Mouse (Mus musculus) CH12.LX (cell line): ENCODE data around the gene Trnt1. TPM values are rescaled to one million over a fixed set of nuclear protein-coding genes. Genes with fewer than 3 reads are reported as not detected.

Experiments used
- DNase-seq: peaks from one replicate; pipeline ENCODE4 v3.0.0-alpha.2; 2013; ENCODE audit errors: extremely low read depth
- H3K27ac ChIP-seq: 2 replicates; pipeline ENCODE4 v1.5.1; 2012; ENCODE audit warnings: low read depth, mild to moderate bottlenecking, control low read depth, moderate library complexity; ENCODE audit not compliant: insufficient read depth
- H3K27me3 ChIP-seq: replicated peaks from 2 replicates; pipeline ENCODE3; 2012; ENCODE audit warnings: inconsistent platforms
- H3K36me3 ChIP-seq, 2 experiments: replicated peaks in 1 of 2; 2 replicates each; pipeline versions ENCODE3 to v1.6.1; 2012; ENCODE audit warnings: inconsistent platforms in 1 of 2, low read length in 1 of 2, mild to moderate bottlenecking in 1 of 2, mixed read lengths in 1 of 2, moderate library complexity in 1 of 2; ENCODE audit not compliant: control insufficient read depth in 1 of 2, insufficient read depth in 1 of 2
- H3K4me1 ChIP-seq, 2 experiments: 2 replicates each; pipeline ENCODE4 v1.6.1; 2012; ENCODE audit warnings: inconsistent platforms in 1 of 2, moderate library complexity in 1 of 2; ENCODE audit not compliant: insufficient read depth in 2 of 2, control insufficient read depth in 1 of 2
- H3K4me2 ChIP-seq: 2 replicates; pipeline ENCODE4 v1.6.1; 2012; ENCODE audit warnings: low read depth, mild to moderate bottlenecking, control low read depth; ENCODE audit not compliant: poor library complexity, insufficient read depth, severe bottlenecking
- H3K4me3 ChIP-seq, 3 experiments: fragments of 150-350 bp in 1 of 3; sonication (generic) in 1 of 3; replicated peaks in 1 of 3; 2 replicates each; pipeline versions ENCODE3 to v1.5.1; 2011 to 2012; ENCODE audit warnings: low read depth in 2 of 3, low read length in 2 of 3, mild to moderate bottlenecking in 2 of 3, moderate library complexity in 2 of 3, control low read depth in 1 of 3, improper control_type of control experiment in 1 of 3, inconsistent platforms in 1 of 3, mixed read lengths in 1 of 3; ENCODE audit not compliant: poor library complexity in 1 of 3
- H3K79me2 ChIP-seq: replicated peaks from 2 replicates; pipeline ENCODE4 v1.6.1; 2012; ENCODE audit warnings: mild to moderate bottlenecking, moderate library complexity; ENCODE audit not compliant: control insufficient read depth, poor library complexity, insufficient read depth, severe bottlenecking; ENCODE audit errors: extremely low read depth
- H3K9ac ChIP-seq: 2 replicates; pipeline ENCODE4 v1.6.1; 2012; ENCODE audit warnings: low read depth, mild to moderate bottlenecking, control low read depth, moderate library complexity; ENCODE audit not compliant: insufficient read depth
- H3K9me3 ChIP-seq: replicated peaks from 2 replicates; pipeline ENCODE3; 2012; ENCODE audit warnings: low read length, inconsistent platforms, mixed read lengths
- BHLHE40 ChIP-seq: IDR thresholded peaks from 2 replicates; pipeline ENCODE4 v1.6.1; 2011; ENCODE audit warnings: mild to moderate bottlenecking, low read depth, low read length, improper control_type of control experiment
- CHD1 ChIP-seq: IDR thresholded peaks from 2 replicates; pipeline ENCODE4 v1.6.1; 2012; ENCODE audit warnings: low read depth, low read length, improper control_type of control experiment, inconsistent platforms
- CTCF ChIP-seq, 2 experiments: IDR thresholded peaks in 1 of 2; conservative IDR thresholded peaks in 1 of 2; 2 replicates each; pipeline ENCODE4 v1.5.1; 2011 to 2012; ENCODE audit warnings: low read depth in 2 of 2, low read length in 2 of 2, improper control_type of control experiment in 1 of 2, inconsistent platforms in 1 of 2, mild to moderate bottlenecking in 1 of 2, moderate library complexity in 1 of 2
- ELF1 ChIP-seq: IDR thresholded peaks from 2 replicates; pipeline ENCODE4 v1.6.1; 2014; ENCODE audit warnings: low read depth, mild to moderate bottlenecking, inconsistent platforms, low read length, improper control_type of control experiment
- GABPA ChIP-seq: IDR thresholded peaks from 2 replicates; pipeline ENCODE4 v1.6.1; 2012; ENCODE audit warnings: low read depth, low read length, improper control_type of control experiment, inconsistent platforms; ENCODE audit not compliant: insufficient replicate concordance
- HCFC1 ChIP-seq: IDR thresholded peaks from 2 replicates; pipeline ENCODE4 v1.6.1; 2012; ENCODE audit warnings: low read depth, mild to moderate bottlenecking, inconsistent platforms, low read length, improper control_type of control experiment
- IRF4 ChIP-seq: IDR thresholded peaks from 2 replicates; pipeline ENCODE4 v1.6.1; 2014; ENCODE audit warnings: low read depth, mild to moderate bottlenecking, inconsistent platforms, low read length, improper control_type of control experiment
- KAT2A ChIP-seq: IDR thresholded peaks from 2 replicates; pipeline ENCODE4 v1.6.1; 2012; ENCODE audit warnings: low read length, improper control_type of control experiment, inconsistent platforms; ENCODE audit not compliant: insufficient replicate concordance
- MAX ChIP-seq: IDR thresholded peaks from 2 replicates; pipeline ENCODE4 v1.6.1; 2011; ENCODE audit warnings: low read length, improper control_type of control experiment
- MXI1 ChIP-seq: IDR thresholded peaks from 2 replicates; pipeline ENCODE4 v1.6.1; 2011; ENCODE audit warnings: mild to moderate bottlenecking, low read depth, low read length, improper control_type of control experiment
- MYC ChIP-seq: IDR thresholded peaks from 2 replicates; pipeline ENCODE4 v1.6.1; 2011; ENCODE audit warnings: low read depth, mild to moderate bottlenecking, improper control_type of control experiment, low read length
- NELFE ChIP-seq: IDR thresholded peaks from 2 replicates; pipeline ENCODE4 v1.6.1; 2011; ENCODE audit warnings: low read depth, low read length, improper control_type of control experiment
- PAX5 ChIP-seq: IDR thresholded peaks from 2 replicates; pipeline ENCODE4 v1.6.1; 2012; ENCODE audit warnings: low read length, inconsistent platforms, mixed read lengths
- POLR2A ChIP-seq: IDR thresholded peaks from 2 replicates; pipeline ENCODE4 v1.6.1; 2011; ENCODE audit warnings: low read depth, mild to moderate bottlenecking, improper control_type of control experiment, low read length
- POLR2AphosphoS2 ChIP-seq: IDR thresholded peaks from 2 replicates; pipeline ENCODE4 v1.6.1; 2011; ENCODE audit warnings: low read depth, low read length, improper control_type of control experiment
- RAD21 ChIP-seq: IDR thresholded peaks from 2 replicates; pipeline ENCODE4 v1.6.1; 2011; ENCODE audit warnings: low read depth, mild to moderate bottlenecking, low read length, improper control_type of control experiment, moderate library complexity
- RCOR1 ChIP-seq: conservative IDR thresholded peaks from 2 replicates; pipeline ENCODE4 v1.6.1; 2012; ENCODE audit warnings: low read depth, mild to moderate bottlenecking, inconsistent platforms, low read length, improper control_type of control experiment
- UBTF ChIP-seq: IDR thresholded peaks from 2 replicates; pipeline ENCODE4 v1.6.1; 2012; ENCODE audit warnings: low read depth, mild to moderate bottlenecking, inconsistent platforms, low read length, improper control_type of control experiment, moderate library complexity
- USF1 ChIP-seq: IDR thresholded peaks from 2 replicates; pipeline ENCODE4 v1.6.1; 2014; ENCODE audit warnings: low read depth, mild to moderate bottlenecking, inconsistent platforms, low read length, improper control_type of control experiment
- ZC3H11A ChIP-seq: IDR thresholded peaks from 2 replicates; pipeline ENCODE4 v1.6.1; 2012; ENCODE audit warnings: low read depth, mild to moderate bottlenecking, inconsistent platforms, low read length, improper control_type of control experiment
- ZKSCAN1 ChIP-seq: IDR thresholded peaks from 2 replicates; pipeline ENCODE4 v1.6.1; 2012; ENCODE audit warnings: low read depth, inconsistent platforms, low read length, improper control_type of control experiment, borderline replicate concordance
- ZNF384 ChIP-seq: IDR thresholded peaks from 2 replicates; pipeline ENCODE4 v1.6.1; 2012; ENCODE audit warnings: low read depth, low read length, improper control_type of control experiment, inconsistent platforms
- dilution Hi-C: fragments of 300-500 bp; cut with MboI; formaldehyde crosslinking; loops from 2 replicates; pipeline ENCODE4 v1.14.3; 2020; ENCODE audit warnings: low sequenced_read_pairs; ENCODE audit not compliant: extremely low pct_unique_long_range_greater_than_20kb, extremely low pct_ligation_motif_present
- in situ Hi-C: fragments of 300-500 bp; cut with MboI; formaldehyde crosslinking; loops from 3 replicates; pipeline ENCODE4 v1.14.3; 2019; ENCODE audit warnings: low sequenced_read_pairs, low pct_ligation_motif_present, low pct_unique_long_range_greater_than_20kb, mixed read lengths
- polyA plus RNA-seq: library from polyadenylated mRNA; unstranded; fragments of >175 nt; gene quantifications from 2 replicates; pipeline ENCODE4 v1.2.1, GENCODE M21; 2012; ENCODE audit warnings: low read depth; ENCODE audit not compliant: insufficient read length
- total RNA-seq, 2 experiments: library from RNA; depleted of rRNA; stranded (reverse); fragments of 300-350 nt in 1 of 2; fragments of >200 nt in 1 of 2; gene quantifications; 2 replicates each; pipeline ENCODE4 v1.2.3; 2012 to 2014

Trnt1 gene
- total and polyA plus RNA-seq, 3 experiments, result 106 to 239 (median 159) TPM

- TF ChIP-seq BHLHE40 (no peak), ZKSCAN1 (no peak), RAD21 (peak; percentile 78), MYC (no peak), KAT2A (no peak), HCFC1 (no peak), PAX5 (no peak), NELFE (no peak), IRF4 (no peak)
These were observed 36.0 kb downstream of the Trnt1 start (continued) for GRCm38 (mm10) chr6:106804904-106805303.

DNA sequence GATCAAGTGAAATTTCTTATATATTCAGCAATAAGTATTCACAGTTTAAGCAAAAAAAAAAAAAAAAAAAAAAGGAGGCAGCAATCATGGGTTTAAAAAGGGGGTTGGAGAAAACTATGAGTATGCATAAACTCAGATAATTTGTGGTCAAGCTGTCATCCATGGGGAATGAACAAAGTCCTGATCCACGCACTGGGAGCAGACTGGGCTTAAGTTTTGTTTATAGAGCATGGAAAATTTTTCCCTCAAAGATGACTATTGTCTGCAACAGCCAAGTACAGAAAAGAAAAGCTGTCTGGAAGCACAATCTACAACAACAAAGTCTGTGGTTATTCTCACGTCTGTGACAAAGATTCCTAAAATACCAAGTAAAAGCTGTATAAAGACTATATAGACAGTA, 40.2 kb downstream of the Trnt1 start:
- no peaks in the 10 kb centered on the region for H3K79me2 ChIP-seq
- no peaks in the 10 kb centered on the region for H3K36me3 ChIP-seq
- H3K27me3 ChIP-seq, result no peaks in the 10 kb centered on the region
- in situ Hi-C loops (loop anchor here (25.0 kb wide), 1 partner anchor 1253 kb away; the partner anchor contains the start of gene Setmar), dilution Hi-C loops (no loop called here)
- no peak for DNase-seq
- H3K9me3 ChIP-seq, result no peaks in the 10 kb centered on the region
- H3K4me3 ChIP-seq, result no peak overlapping the region
- no peak overlapping the region for H3K27ac ChIP-seq
- H3K4me1 ChIP-seq, result no peaks in the 10 kb centered on the region
- no peak for TF ChIP-seq UBTF
- TF ChIP-seq GABPA, result no peak
- TF ChIP-seq CHD1, result no peak
- no peak for TF ChIP-seq KAT2A
- no peak for TF ChIP-seq MXI1
- no peak for TF ChIP-seq POLR2AphosphoS2
- TF ChIP-seq CTCF (conservative IDR thresholded peaks at IDR 0.05 in 1 of 2, IDR thresholded peaks at IDR 0.05 in 1 of 2; ENCODE audit: low read depth in 2 of 2, low read length in 2 of 2), result no peak
- TF ChIP-seq ELF1, result no peak
- no peak for TF ChIP-seq RCOR1
- TF ChIP-seq USF1, result no peak
- no peak for TF ChIP-seq POLR2A
- TF ChIP-seq ZC3H11A, result no peak
- no peak for TF ChIP-seq ZNF384
- TF ChIP-seq NELFE, result no peak
- TF ChIP-seq MYC, result no peak
- no peak for TF ChIP-seq RAD21
- no peak for TF ChIP-seq MAX
- TF ChIP-seq, all 38 proteins: peak for 0
- no peak overlapping the region for H3K9ac ChIP-seq
- no peak overlapping the region for H3K4me2 ChIP-seq
